Mouse (Mus musculus): Measurements from ENCODE around the gene Tmem143. TPM values are rescaled to one million over a fixed set of nuclear protein-coding genes. Genes with fewer than 3 reads are reported as not detected.

The Tmem143 gene
- 6.3 and 6.9 TPM in 2 replicates for polyA plus RNA-seq (2015; fragmentation: Nextera tagmentation; extraction: Ambion mirVana)

GRCm38 (mm10) chr7:45896517-45897257, at the start of gene Tmem143, which contains the start of gene Syngr4:
Gene Tmem143, plus strand, starts transcription at chr7:45896941.
Gene Syngr4, minus strand, starts transcription at chr7:45896714.
- H3K9me3 ChIP-seq (replicated peaks; ENCODE audit: control insufficient read depth, low read length, poor library complexity, severe bottlenecking) = no peaks in the 10 kb centered on the region
- H3K27ac ChIP-seq (ENCODE audit: low read length) = peak within 1 kb of the TSS; percentile 74
- peak within 1 kb of the TSS; percentile 82 for H3K4me2 ChIP-seq (ENCODE audit: low read length)
- H3K4me3 ChIP-seq (ENCODE audit: low read depth, low read length) = peak within 1 kb of the TSS; percentile 57
- H3K27me3 ChIP-seq (ENCODE audit: control insufficient read depth, insufficient read depth, low read depth, low read length) = no peaks in the 10 kb centered on the region
- H3K9ac ChIP-seq (ENCODE audit: low read depth, low read length) = peak within 1 kb of the TSS; percentile 69
- no peaks in the 10 kb centered on the region for H3K36me3 ChIP-seq (ENCODE audit: control insufficient read depth, insufficient read depth, low read length)
- peak; percentile 91 for ATAC-seq
- H3K4me1 ChIP-seq (ENCODE audit: control insufficient read depth, insufficient read depth, low read length) = peaks cover 7% of the 10 kb centered on the region; the same call in 1 of the 2 replicates
- under 1% methylated on average over 40 of the region's 40 CpGs for WGBS

- Histone ChIP-seq H3K27ac (ENCODE audit: low read length) (no peak overlapping the region), H3K4me2 (ENCODE audit: low read length) (no peak overlapping the region), H3K36me3 (ENCODE audit: control insufficient read depth, insufficient read depth, low read length) (0 out of 2 replicates have a peak, but pooled peaks cover 3% of the 10 kb centered on the region), H3K4me3 (ENCODE audit: low read depth, low read length) (no peak overlapping the region), H3K9me3 (replicated peaks; ENCODE audit: control insufficient read depth, low read length, poor library complexity, severe bottlenecking) (no peaks in the 10 kb centered on the region), H3K27me3 (ENCODE audit: control insufficient read depth, insufficient read depth, low read depth, low read length) (no peaks in the 10 kb centered on the region), H3K9ac (ENCODE audit: low read depth, low read length) (0 out of 2 replicates have a peak overlapping the region, but pooled peaks have one; percentile 31), H3K4me1 (ENCODE audit: control insufficient read depth, insufficient read depth, low read length) (no peaks in the 10 kb centered on the region)
- ATAC-seq = no peak
- WGBS = 11% methylated on average over 6 of the region's 6 CpGs
Measured at GRCm38 (mm10) chr7:45848447-45849027, 48.2 kb upstream of the Tmem143 start.

- Histone ChIP-seq H3K27ac (ENCODE audit: low read length) (no peak overlapping the region), H3K4me2 (ENCODE audit: low read length) (no peak overlapping the region), H3K27me3 (ENCODE audit: control insufficient read depth, insufficient read depth, low read depth, low read length) (no peaks in the 10 kb centered on the region), H3K9me3 (replicated peaks; ENCODE audit: control insufficient read depth, low read length, poor library complexity, severe bottlenecking) (no peaks in the 10 kb centered on the region), H3K9ac (ENCODE audit: low read depth, low read length) (no peak overlapping the region), H3K36me3 (ENCODE audit: control insufficient read depth, insufficient read depth, low read length) (no peaks in the 10 kb centered on the region), H3K4me1 (ENCODE audit: control insufficient read depth, insufficient read depth, low read length) (no peaks in the 10 kb centered on the region), H3K4me3 (ENCODE audit: low read depth, low read length) (no peak overlapping the region)
- ATAC-seq = no peak
- 84% methylated on average over 3 of the region's 3 CpGs for WGBS
Measured at GRCm38 (mm10) chr7:45850661-45851060, 46.1 kb upstream of the Tmem143 start.

- WGBS = 84% methylated on average over 12 of the region's 12 CpGs
- H3K27ac ChIP-seq (ENCODE audit: low read length) = no peak overlapping the region
- no peak overlapping the region for H3K9ac ChIP-seq (ENCODE audit: low read depth, low read length)
- peaks cover 5% of the 10 kb centered on the region for H3K27me3 ChIP-seq (ENCODE audit: control insufficient read depth, insufficient read depth, low read depth, low read length)
- no peaks in the 10 kb centered on the region for H3K9me3 ChIP-seq (replicated peaks; ENCODE audit: control insufficient read depth, low read length, poor library complexity, severe bottlenecking)
- H3K4me2 ChIP-seq (ENCODE audit: low read length) = no peak overlapping the region
- H3K36me3 ChIP-seq (ENCODE audit: control insufficient read depth, insufficient read depth, low read length) = no peaks in the 10 kb centered on the region
- no peak for ATAC-seq
- H3K4me3 ChIP-seq (ENCODE audit: low read depth, low read length) = no peak overlapping the region
- 0 out of 2 replicates have a peak, but pooled peaks cover 3% of the 10 kb centered on the region for H3K4me1 ChIP-seq (ENCODE audit: control insufficient read depth, insufficient read depth, low read length)
Measured at GRCm38 (mm10) chr7:45853089-45853488, 43.7 kb upstream of the Tmem143 start.

GRCm38 (mm10) chr7:45856950-45857901, 39.5 kb upstream of the Tmem143 start:
- peaks cover 6% of the 10 kb centered on the region; the same call in 1 of the 2 replicates for H3K4me1 ChIP-seq (ENCODE audit: control insufficient read depth, insufficient read depth, low read length)
- WGBS = 4% methylated on average over 30 of the region's 30 CpGs
- H3K9ac ChIP-seq (ENCODE audit: low read depth, low read length) = peak overlapping the region; percentile 51
- H3K4me2 ChIP-seq (ENCODE audit: low read length) = peak overlapping the region; percentile 46
- peaks cover 5% of the 10 kb centered on the region for H3K27me3 ChIP-seq (ENCODE audit: control insufficient read depth, insufficient read depth, low read depth, low read length)
- no peaks in the 10 kb centered on the region for H3K36me3 ChIP-seq (ENCODE audit: control insufficient read depth, insufficient read depth, low read length)
- ATAC-seq = no peak
- peak overlapping the region; percentile 29 for H3K4me3 ChIP-seq (ENCODE audit: low read depth, low read length)
- no peaks in the 10 kb centered on the region for H3K9me3 ChIP-seq (replicated peaks; ENCODE audit: control insufficient read depth, low read length, poor library complexity, severe bottlenecking)
- no peak overlapping the region for H3K27ac ChIP-seq (ENCODE audit: low read length)

- no peak overlapping the region for H3K4me3 ChIP-seq (ENCODE audit: low read depth, low read length)
- no peak overlapping the region for H3K4me2 ChIP-seq (ENCODE audit: low read length)
- WGBS = 59% methylated on average over 4 of the region's 4 CpGs
- H3K27me3 ChIP-seq (ENCODE audit: control insufficient read depth, insufficient read depth, low read depth, low read length) = peaks cover 5% of the 10 kb centered on the region
- peaks cover 6% of the 10 kb centered on the region; the same call in 1 of the 2 replicates for H3K4me1 ChIP-seq (ENCODE audit: control insufficient read depth, insufficient read depth, low read length)
- no peaks in the 10 kb centered on the region for H3K9me3 ChIP-seq (replicated peaks; ENCODE audit: control insufficient read depth, low read length, poor library complexity, severe bottlenecking)
- no peak overlapping the region for H3K27ac ChIP-seq (ENCODE audit: low read length)
- no peak overlapping the region for H3K9ac ChIP-seq (ENCODE audit: low read depth, low read length)
- ATAC-seq = no peak
- H3K36me3 ChIP-seq (ENCODE audit: control insufficient read depth, insufficient read depth, low read length) = no peaks in the 10 kb centered on the region
Measured at GRCm38 (mm10) chr7:45859008-45859407, 37.7 kb upstream of the Tmem143 start.

GRCm38 (mm10) chr7:45862804-45863203, 33.9 kb upstream of the Tmem143 start:
- Histone ChIP-seq H3K36me3 (ENCODE audit: control insufficient read depth, insufficient read depth, low read length) (no peaks in the 10 kb centered on the region), H3K27me3 (ENCODE audit: control insufficient read depth, insufficient read depth, low read depth, low read length) (no peaks in the 10 kb centered on the region), H3K9me3 (replicated peaks; ENCODE audit: control insufficient read depth, low read length, poor library complexity, severe bottlenecking) (no peaks in the 10 kb centered on the region), H3K27ac (ENCODE audit: low read length) (no peak overlapping the region), H3K4me1 (ENCODE audit: control insufficient read depth, insufficient read depth, low read length) (peaks cover 8% of the 10 kb centered on the region), H3K4me3 (ENCODE audit: low read depth, low read length) (no peak overlapping the region), H3K9ac (ENCODE audit: low read depth, low read length) (no peak overlapping the region), H3K4me2 (ENCODE audit: low read length) (no peak overlapping the region)
- WGBS = 91% methylated on average over 7 of the region's 7 CpGs
- no peak for ATAC-seq

- no peaks in the 10 kb centered on the region for H3K9me3 ChIP-seq (replicated peaks; ENCODE audit: control insufficient read depth, low read length, poor library complexity, severe bottlenecking)
- ATAC-seq = no peak
- H3K9ac ChIP-seq (ENCODE audit: low read depth, low read length) = no peak overlapping the region
- H3K4me1 ChIP-seq (ENCODE audit: control insufficient read depth, insufficient read depth, low read length) = peaks cover 24% of the 10 kb centered on the region
- WGBS = 57% methylated on average over 3 of the region's 3 CpGs
- no peaks in the 10 kb centered on the region for H3K27me3 ChIP-seq (ENCODE audit: control insufficient read depth, insufficient read depth, low read depth, low read length)
- H3K36me3 ChIP-seq (ENCODE audit: control insufficient read depth, insufficient read depth, low read length) = no peaks in the 10 kb centered on the region
- H3K4me3 ChIP-seq (ENCODE audit: low read depth, low read length) = no peak overlapping the region
- H3K4me2 ChIP-seq (ENCODE audit: low read length) = no peak overlapping the region
- no peak overlapping the region for H3K27ac ChIP-seq (ENCODE audit: low read length)
Measured at GRCm38 (mm10) chr7:45864435-45864834, 32.3 kb upstream of the Tmem143 start.
